Mouse (Mus musculus): ENCODE results near the gene Map3k21. TPM values are rescaled to one million over a fixed set of nuclear protein-coding genes. Genes with fewer than 3 reads are reported as not detected.

Gene Map3k21
- polyA plus RNA-seq, 1 experiment, result 3.3 TPM

GRCm38 (mm10) chr8:125930276-125931046 is 20.2 kb downstream of the Map3k21 start:
- H3K4me1 ChIP-seq (ENCODE audit: control insufficient read depth, insufficient read depth, low read length), result peaks cover 9% of the 10 kb centered on the region
- no peaks in the 10 kb centered on the region for H3K36me3 ChIP-seq (ENCODE audit: control insufficient read depth, insufficient read depth, low read length)
- H3K4me3 ChIP-seq (ENCODE audit: control insufficient read depth, low read depth, low read length), result no peak overlapping the region
- H3K27me3 ChIP-seq (ENCODE audit: control insufficient read depth, insufficient read depth, low read length), result no peaks in the 10 kb centered on the region
- no peak overlapping the region for H3K27ac ChIP-seq (ENCODE audit: control insufficient read depth, insufficient read depth, low read depth, low read length)
- TF ChIP-seq CTCF (IDR thresholded peaks at IDR 0.05; ENCODE audit: control insufficient read depth, insufficient read depth, insufficient replicate concordance, low read depth, low read length), result no peak
- TF ChIP-seq POLR2A (IDR thresholded peaks at IDR 0.05; ENCODE audit: control insufficient read depth, low read depth, low read length), result no peak

- Histone ChIP-seq H3K4me1 (ENCODE audit: control insufficient read depth, insufficient read depth, low read length) (peaks cover 9% of the 10 kb centered on the region), H3K27ac (ENCODE audit: control insufficient read depth, insufficient read depth, low read depth, low read length) (no peak overlapping the region), H3K36me3 (ENCODE audit: control insufficient read depth, insufficient read depth, low read length) (no peaks in the 10 kb centered on the region), H3K27me3 (ENCODE audit: control insufficient read depth, insufficient read depth, low read length) (no peaks in the 10 kb centered on the region), H3K4me3 (ENCODE audit: control insufficient read depth, low read depth, low read length) (no peak overlapping the region)
- no peak for TF ChIP-seq CTCF (IDR thresholded peaks at IDR 0.05; ENCODE audit: control insufficient read depth, insufficient read depth, insufficient replicate concordance, low read depth, low read length)
- no peak for TF ChIP-seq POLR2A (IDR thresholded peaks at IDR 0.05; ENCODE audit: control insufficient read depth, low read depth, low read length)
Observed at GRCm38 (mm10) chr8:125931822-125932221, 21.6 kb downstream of the Map3k21 start.

GRCm38 (mm10) chr8:125935649-125936048 is 25.4 kb downstream of the Map3k21 start:
- Histone ChIP-seq H3K36me3 (ENCODE audit: control insufficient read depth, insufficient read depth, low read length) (no peaks in the 10 kb centered on the region), H3K27ac (ENCODE audit: control insufficient read depth, insufficient read depth, low read depth, low read length) (no peak overlapping the region), H3K27me3 (ENCODE audit: control insufficient read depth, insufficient read depth, low read length) (no peaks in the 10 kb centered on the region), H3K4me3 (ENCODE audit: control insufficient read depth, low read depth, low read length) (no peak overlapping the region), H3K4me1 (ENCODE audit: control insufficient read depth, insufficient read depth, low read length) (peaks cover 9% of the 10 kb centered on the region)
- no peak for TF ChIP-seq POLR2A (IDR thresholded peaks at IDR 0.05; ENCODE audit: control insufficient read depth, low read depth, low read length)
- peak; percentile 63; the same call in 1 of the 2 replicates for TF ChIP-seq CTCF (IDR thresholded peaks at IDR 0.05; ENCODE audit: control insufficient read depth, insufficient read depth, insufficient replicate concordance, low read depth, low read length)

DNA sequence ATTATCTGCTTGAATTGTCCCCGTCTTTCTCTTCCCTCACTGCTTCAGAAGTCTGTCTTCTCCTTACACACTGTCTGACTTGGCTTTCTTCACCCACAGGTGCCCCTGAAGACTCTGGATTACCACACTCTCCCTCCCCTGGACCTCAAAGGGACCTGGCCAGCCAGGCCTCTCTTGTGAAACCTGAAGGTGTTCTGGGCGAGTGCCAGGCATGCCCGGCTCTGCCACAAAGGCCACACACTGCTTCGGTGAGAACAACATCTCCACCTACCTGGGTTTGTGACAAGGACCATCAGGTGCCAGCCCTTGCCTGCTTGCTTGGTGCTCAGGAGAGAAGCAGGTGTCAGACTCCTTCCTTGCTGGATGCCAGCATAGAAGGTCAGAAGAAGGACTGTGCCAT is 34.3 kb downstream of the Map3k21 start:
- Histone ChIP-seq H3K27ac (ENCODE audit: control insufficient read depth, insufficient read depth, low read depth, low read length) (no peak overlapping the region), H3K4me1 (ENCODE audit: control insufficient read depth, insufficient read depth, low read length) (no peaks in the 10 kb centered on the region), H3K36me3 (ENCODE audit: control insufficient read depth, insufficient read depth, low read length) (no peaks in the 10 kb centered on the region), H3K27me3 (ENCODE audit: control insufficient read depth, insufficient read depth, low read length) (no peaks in the 10 kb centered on the region), H3K4me3 (ENCODE audit: control insufficient read depth, low read depth, low read length) (no peak overlapping the region)
- TF ChIP-seq CTCF (IDR thresholded peaks at IDR 0.05; ENCODE audit: control insufficient read depth, insufficient read depth, insufficient replicate concordance, low read depth, low read length) (no peak), POLR2A (IDR thresholded peaks at IDR 0.05; ENCODE audit: control insufficient read depth, low read depth, low read length) (no peak)

GRCm38 (mm10) chr8:125948696-125949308 is 38.6 kb downstream of the Map3k21 start:
- Histone ChIP-seq H3K4me3 (ENCODE audit: control insufficient read depth, low read depth, low read length) (no peak overlapping the region), H3K36me3 (ENCODE audit: control insufficient read depth, insufficient read depth, low read length) (no peaks in the 10 kb centered on the region), H3K4me1 (ENCODE audit: control insufficient read depth, insufficient read depth, low read length) (peaks cover 2% of the 10 kb centered on the region; the same call in 1 of the 2 replicates), H3K27ac (ENCODE audit: control insufficient read depth, insufficient read depth, low read depth, low read length) (no peak overlapping the region), H3K27me3 (ENCODE audit: control insufficient read depth, insufficient read depth, low read length) (no peaks in the 10 kb centered on the region)
- TF ChIP-seq POLR2A (IDR thresholded peaks at IDR 0.05; ENCODE audit: control insufficient read depth, low read depth, low read length) (no peak), CTCF (IDR thresholded peaks at IDR 0.05; ENCODE audit: control insufficient read depth, insufficient read depth, insufficient replicate concordance, low read depth, low read length) (no peak)

GRCm38 (mm10) chr8:125950007-125950940 is 40.0 kb downstream of the Map3k21 start:
- no peaks in the 10 kb centered on the region for H3K36me3 ChIP-seq (ENCODE audit: control insufficient read depth, insufficient read depth, low read length)
- H3K27me3 ChIP-seq (ENCODE audit: control insufficient read depth, insufficient read depth, low read length), result no peaks in the 10 kb centered on the region
- no peak overlapping the region for H3K4me3 ChIP-seq (ENCODE audit: control insufficient read depth, low read depth, low read length)
- no peak overlapping the region for H3K27ac ChIP-seq (ENCODE audit: control insufficient read depth, insufficient read depth, low read depth, low read length)
- H3K4me1 ChIP-seq (ENCODE audit: control insufficient read depth, insufficient read depth, low read length), result peaks cover 5% of the 10 kb centered on the region
- TF ChIP-seq CTCF (IDR thresholded peaks at IDR 0.05; ENCODE audit: control insufficient read depth, insufficient read depth, insufficient replicate concordance, low read depth, low read length) (peak; percentile 47; the same call in 1 of the 2 replicates), POLR2A (IDR thresholded peaks at IDR 0.05; ENCODE audit: control insufficient read depth, low read depth, low read length) (no peak)
